Mouse (Mus musculus) kidney, adult 2 months (tissue): ENCODE results near the gene Mark4.

Experiments
- CTCF ChIP-seq: fragments of 200-500 bp; conservative IDR thresholded peaks from 2 replicates; pipeline ENCODE4 v1.5.1; 2011; ENCODE audit warnings: low read depth, mild to moderate bottlenecking, control low read depth, low read length, moderate library complexity, mixed read lengths; ENCODE audit not compliant: insufficient read depth, insufficient read length
- POLR2A ChIP-seq: fragments of 200-500 bp; IDR thresholded peaks from one replicate; pipeline ENCODE4 v1.6.1; 2011; ENCODE audit warnings: low read depth, low read length, control low read depth

DNA sequence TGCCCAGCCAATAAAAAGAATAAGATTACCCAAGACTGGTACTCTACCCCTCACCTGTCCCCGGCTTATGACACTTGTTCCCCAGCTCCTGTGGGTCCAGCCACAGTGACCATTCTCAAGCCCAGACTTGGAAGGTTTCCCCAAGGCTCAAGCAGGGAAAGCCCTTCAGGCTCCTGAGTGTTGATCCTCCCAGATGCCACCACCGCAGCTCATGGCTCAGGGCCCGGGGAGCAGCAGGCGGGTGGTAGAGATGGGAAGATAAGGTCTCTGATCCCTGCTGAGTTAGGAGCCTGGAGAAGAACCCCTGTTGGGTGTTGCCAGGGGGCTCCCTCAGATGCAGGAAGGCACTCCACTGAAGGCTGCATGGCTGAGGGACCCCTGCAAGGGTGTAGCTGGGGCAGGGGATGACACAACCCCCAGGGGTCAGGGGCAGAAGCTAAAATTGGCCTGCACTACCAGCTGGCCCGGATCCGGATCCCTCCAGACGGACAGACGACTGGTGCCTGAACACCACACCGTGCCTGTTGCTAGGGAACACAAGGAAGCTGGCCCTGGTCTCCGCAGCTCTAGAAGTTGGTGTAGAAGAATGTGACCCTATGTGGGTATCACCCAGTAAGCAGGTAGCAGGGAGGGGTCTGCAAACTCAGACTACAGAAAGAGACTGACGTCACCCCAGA is 2.7 kb downstream of the Mark4 start:
- TF ChIP-seq CTCF (no peak), POLR2A (no peak)
